Mouse (Mus musculus): ENCODE results near the gene Ubash3b.

DNA sequence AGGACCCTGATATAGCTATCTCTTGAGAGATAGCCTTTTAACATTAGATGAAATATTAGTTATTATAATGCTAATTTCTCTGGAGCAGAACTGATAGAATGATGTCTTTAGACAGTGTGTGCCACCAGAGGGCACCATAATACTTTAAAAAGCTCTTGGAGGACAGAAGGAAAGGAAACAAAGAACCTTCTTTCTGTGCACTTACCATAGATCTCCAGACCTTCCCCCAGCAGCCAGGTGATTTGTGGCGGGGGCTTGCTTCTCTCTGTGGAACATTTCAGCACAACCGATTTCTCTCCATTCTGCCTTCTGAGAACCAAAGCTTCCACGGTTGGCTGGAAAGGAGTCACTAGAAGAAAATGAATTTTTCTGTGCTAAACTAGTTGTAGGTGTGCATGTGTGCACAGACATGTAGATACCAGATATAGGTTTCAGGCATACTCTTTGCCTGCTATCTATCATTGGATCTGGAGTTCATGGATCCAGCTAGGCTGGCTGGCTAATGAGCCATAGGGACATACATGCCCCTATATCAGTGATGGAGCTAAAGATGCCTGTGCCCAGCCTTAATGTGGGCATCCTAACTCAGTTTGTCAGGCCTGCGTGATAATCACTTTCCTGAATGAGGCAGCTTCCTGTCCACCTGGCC lies 171.4 kb downstream of the Ubash3b start:
- TF ChIP-seq CTCF (IDR thresholded peaks at IDR 0.05; ENCODE audit: control insufficient read depth, insufficient read depth, insufficient read length) (no peak), MYOG (IDR thresholded peaks at IDR 0.05; ENCODE audit: control insufficient read depth, extremely low read depth, insufficient read length) (no peak), MAX (IDR thresholded peaks at IDR 0.05) (no peak), CEBPB (IDR thresholded peaks at IDR 0.05; ENCODE audit: low read depth) (no peak), USF1 (IDR thresholded peaks at IDR 0.05; ENCODE audit: low read depth) (no peak)
